Mouse (Mus musculus) cerebellum, adult 11 months (tissue): ENCODE data around the gene Ccdc15.

Experiments used
- DNase-seq: peaks from one replicate; pipeline ENCODE4 v3.0.0; 2022

The Ccdc15 gene

DNA sequence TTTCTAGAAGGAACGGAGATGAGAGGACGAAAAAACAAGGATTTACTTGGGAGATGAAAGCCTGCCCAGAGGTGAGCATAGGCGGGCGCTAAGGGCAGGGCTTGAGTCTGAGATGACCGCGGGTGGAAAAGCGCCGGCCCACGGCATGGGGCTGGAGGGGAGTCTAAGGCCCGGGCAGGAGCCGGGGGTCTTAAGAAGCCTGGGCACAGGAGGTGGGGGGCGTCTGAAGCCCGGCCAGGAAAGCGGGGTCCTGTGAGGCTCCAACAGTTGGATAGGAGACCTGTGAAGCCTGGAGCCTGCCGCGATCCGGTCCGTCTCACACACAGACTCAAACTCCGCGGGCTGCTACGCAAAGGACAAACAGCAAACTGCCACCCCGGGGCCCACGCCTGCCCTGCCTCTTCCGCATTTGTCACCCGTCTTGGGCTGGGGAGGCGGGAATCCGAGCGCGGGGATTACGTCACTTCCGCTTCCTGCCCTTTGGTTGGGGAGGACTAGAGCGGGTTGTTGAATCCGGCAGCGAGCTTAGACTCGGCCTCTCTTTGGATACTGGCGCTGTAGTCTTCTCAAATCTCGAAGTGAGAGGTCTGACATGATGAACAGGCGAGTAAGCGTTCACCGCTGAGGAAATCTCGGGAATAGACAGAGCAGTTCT, at the start of gene Ccdc15:
Gene Ccdc15 (minus strand): TSS at position 445 of the 655 bp plus-strand sequence.
- peak; percentile 95 for DNase-seq

DNA sequence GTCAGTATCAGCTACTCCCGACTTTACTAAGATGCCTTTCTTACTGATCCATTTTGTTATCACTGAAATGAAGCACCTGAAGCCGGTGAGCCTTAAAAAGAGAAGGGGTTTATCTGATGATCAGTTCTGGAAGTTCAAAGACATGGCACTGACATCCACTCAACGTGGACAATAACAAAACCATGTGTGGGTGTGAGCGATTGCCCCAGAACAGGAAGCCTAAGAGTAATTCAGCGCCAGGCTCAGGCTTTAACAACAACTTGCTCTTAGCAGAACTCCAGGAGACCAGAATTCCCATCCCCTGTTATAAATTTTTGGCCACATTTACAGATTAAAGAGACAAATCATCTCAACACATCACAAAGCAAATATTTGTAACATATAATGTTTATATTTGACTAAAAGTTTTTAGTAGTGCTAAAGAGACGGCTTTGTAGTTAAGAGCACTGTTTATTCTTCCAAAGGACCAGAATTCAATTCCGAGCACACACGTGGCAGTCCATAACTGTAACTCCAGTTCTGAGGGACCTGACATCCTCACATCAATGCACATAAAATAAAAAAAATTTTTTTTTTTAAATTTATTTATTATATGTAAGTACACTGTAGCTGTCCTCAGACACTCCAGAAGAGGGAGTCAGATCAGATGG, 45.4 kb upstream of the Ccdc15 start:
- no peak for DNase-seq

DNA sequence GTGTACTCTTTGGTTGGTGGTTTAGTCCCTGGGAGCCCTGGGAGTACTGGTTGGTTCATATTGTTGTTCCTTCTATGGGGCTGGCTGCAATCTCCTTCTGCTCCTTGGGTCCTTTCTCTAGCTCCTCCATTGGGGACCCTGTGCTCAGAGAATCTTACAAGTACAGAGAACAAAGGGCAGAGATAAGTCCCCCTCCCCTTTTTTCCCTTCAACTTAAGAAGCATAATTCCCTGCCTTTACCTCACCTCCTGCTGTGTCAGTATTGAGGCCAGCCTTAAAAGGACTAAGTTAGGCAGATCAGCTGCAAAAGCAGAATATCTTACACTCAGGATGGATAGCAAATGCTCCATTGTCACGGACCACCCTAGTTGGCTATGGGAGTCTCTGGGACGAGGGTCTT, 43.8 kb upstream of the Ccdc15 start:
- no peak for DNase-seq

DNA sequence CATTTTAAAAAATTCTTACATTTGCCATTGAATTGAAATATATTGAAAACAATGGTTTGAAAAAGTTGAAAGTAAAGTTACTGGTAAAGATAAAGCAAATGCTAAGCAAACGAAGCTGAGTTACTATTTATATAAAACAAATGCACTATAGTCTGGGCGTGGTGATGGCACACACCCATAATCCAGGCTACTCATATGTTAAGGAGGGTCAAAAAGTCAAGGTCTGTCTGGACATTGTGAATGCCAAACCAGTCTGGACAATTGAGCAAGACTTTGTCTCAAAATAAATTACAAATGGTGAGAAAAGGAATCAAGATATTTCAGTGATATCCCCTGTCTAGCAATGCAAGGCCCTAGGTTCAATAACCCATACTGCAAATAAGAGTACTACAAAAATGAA, 42.7 kb upstream of the Ccdc15 start:
- no peak for DNase-seq

DNA sequence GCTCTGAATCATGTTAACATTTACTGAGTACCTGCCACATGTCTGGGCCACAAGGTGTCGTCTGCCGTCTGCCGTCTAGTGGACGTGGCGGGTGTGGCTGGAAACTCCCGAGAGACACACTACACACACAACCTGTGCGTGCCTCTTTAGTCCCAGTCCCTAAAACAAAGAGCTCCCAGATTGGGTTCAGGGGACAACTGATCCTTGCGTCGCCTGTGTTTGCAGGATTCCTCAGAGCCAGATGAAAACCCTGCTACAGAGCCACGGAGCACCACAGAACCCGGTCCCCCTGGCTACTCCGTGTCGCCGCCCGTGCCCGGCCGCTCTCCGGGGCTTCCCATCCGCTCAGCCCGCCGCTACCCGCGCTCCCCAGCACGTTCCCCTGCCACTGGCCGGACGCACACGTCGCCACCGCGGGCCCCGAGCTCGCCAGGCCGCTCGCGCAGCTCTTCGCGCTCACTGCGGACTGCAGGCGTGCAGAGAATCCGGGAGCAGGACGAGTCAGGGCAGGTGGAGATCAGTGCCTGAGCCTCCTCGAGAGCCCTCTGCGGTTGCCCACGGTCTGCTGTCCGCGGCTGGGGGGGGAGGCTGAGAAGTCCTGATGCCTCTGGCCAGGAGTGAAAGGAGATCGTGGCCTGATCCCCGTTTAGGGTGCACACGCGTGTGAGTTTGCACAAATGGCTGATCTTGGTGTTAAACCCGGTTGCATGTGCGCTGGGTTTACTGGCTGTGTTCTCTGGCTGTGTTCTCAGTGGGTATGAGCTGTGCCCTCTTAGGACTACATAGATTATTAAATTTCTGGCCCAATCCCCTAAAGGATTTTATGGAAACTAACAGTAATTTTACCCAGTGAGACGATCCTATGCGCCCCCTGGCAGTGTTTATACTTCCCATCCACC, 36.3 kb upstream of the Ccdc15 start:
- no peak for DNase-seq

DNA sequence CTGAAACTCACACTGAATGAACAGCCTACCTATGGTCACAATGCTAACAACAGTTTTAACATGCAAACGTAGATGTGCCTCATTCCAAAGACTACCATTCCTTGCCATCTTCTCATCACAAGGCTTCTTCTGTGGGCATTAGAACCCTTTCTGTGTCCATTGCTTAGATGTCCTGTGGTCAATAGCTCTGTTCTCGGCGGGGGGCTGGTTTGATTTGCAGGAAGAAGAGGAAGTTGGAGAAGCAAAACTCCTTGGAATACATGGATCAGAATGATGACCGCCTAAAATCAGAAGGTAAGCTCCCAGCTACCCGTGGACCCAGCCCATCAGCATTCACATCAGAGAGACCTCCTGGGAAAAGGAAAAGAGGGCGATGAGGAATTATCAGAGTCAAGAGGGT, 34.9 kb upstream of the Ccdc15 start:
- DNase-seq = no peak

DNA sequence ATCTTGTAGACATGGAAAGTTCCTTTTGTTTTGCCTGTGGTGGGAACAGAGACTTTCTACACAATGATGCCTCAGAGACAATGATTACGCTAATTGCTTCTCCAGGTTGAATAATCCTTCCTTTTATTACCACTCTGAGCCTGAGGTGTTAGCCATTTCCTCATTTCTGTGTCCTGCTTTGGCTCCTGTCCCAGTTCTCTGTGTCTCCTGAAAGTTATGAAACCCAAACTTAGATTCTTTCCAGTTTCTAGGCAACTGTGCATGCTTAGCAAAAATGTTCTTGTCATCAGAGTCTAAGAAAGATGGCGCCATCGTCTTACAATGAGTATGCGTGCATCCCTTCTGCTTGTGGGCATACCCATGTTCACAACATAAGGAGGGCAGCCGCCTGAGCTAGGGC, 27.5 kb upstream of the Ccdc15 start:
- no peak for DNase-seq

DNA sequence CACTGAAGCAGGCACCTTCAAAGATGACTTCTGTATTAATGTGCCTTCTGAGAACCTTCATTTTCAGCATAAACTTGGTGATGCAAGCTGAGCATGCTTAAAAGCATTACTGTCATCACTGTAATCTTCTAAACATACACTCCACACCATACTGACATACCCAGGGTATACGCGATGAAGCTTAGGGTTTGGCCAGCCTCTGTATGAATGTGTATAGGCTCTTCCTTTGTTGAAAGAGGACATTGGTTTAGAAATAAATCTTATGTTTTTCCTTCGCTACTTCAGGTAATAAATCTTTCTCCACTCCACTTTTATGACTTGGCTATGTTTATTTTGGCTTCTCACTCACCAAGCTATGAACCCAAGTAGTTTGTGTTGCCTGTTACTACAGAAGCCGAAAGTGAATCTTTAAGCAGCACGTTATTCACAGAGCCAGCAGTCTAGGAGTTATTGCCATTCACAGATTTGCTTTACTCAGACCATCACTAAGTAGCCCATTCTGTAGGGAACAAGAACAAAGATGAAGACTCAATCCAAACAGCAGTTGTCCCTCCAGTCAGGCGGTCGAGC, 23.1 kb upstream of the Ccdc15 start:
- DNase-seq = no peak

DNA sequence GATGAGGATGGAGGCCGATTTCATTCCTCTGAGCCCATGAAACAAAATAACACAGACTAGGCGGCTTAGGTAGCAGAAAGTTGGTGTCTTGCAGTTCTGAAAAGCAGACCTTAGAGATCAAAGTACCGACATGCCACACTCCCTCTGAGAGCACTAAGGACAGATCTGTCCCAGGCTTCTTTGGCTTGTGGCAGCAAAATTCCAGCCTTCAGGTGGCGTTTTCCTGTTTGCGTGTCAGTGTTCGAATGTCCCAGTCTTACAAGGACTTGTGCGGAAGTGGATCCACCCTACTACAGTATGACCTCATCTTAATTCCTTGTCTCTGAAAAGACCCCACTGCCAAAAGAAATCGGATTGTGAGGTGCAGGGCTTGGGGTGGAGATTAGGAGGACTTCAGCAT, 20.6 kb upstream of the Ccdc15 start:
- no peak for DNase-seq

DNA sequence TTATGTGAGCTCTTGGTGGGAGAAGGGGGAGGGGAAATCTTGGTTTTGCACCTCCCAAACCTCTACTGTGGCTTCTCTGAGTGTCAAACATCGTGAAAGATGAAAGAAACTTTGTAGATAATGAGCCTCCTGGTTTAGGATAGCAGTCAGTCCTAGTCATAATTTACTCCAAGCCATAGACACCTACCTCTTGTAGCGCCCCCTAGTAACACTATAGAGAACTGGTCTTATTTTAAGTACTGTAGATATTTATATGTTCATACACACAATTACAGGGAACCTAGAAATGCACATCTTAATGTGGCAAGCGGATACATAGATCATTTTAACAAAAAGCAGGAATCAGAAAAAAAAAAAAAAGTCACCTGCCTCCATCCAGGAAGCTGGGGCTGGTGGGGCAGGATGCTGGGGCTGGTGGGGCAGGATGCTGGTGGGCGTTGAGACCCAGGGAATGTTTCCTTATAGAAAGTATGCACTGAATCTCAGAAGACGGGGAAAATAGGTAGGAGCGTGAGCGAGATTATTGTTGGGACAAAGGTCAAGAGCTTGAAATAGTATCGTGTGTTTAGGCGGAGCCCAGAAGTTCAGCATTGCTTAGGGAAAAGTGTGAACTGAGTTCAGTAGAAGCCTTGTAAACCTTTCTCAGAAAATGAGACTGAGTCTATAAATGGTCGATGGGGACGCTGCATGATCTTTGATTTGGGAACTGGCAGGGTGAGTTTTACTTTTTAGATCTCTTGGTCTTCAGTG, 20.0 kb upstream of the Ccdc15 start:
- DNase-seq = no peak

DNA sequence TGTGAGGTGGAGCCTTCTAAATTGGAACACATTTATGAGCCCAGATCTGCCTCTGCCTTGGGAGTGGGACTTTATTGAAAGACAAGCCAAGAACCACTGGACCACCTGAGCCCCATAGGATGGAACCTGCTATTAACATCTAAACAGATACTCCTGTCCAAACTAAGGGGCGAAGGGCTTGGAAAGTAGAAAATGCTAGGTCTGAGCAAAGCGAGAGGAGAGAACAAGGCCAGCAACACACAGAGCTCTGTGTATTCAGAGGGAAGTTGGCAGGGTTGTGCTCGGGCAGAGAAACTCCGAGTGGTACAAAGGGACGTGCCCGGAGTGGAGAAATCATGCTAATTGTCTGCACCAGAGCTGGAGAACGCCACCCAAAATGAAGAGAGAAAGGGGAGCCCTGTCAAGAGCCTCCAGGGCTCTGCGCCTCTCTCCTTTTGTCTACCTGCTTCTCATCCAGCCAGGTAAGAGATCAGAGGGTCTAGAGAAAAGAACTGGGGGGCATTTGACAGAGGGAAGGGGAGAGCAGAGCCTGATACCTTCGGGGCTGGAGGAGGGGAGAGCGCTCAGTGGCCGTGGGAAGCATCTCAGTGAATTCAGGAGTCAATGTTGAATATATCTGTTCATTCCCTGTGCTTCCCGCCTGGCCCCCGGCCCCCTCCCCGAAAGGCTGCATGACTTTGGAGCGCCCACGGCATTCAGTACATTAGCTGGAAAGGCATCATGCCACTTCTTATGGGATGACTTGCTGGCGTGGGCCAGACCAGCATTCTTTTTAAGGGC, 19.3 kb upstream of the Ccdc15 start, which contains the start of gene Hepacam:
Gene Hepacam (plus strand): TSS at position 51 of the 780 bp plus-strand sequence.
- DNase-seq = no peak

DNA sequence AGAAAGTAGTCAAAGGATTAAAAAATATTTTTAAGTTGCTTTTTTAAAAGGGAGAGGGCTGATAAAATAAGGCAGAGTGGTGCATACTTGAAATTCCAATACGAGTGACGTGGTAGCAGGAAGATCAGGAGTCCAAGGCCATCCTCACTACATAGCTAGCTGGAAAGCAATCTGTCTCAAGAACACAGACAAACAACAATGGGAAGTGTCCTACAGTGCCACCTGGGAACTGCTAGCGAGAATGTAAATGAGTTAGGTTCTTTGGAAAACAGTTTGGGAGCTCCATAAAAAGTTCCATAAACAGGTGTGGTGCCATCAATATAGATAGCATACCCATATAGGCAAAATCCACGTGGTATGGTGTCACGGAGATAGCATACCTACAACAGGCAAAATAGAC, 17.5 kb upstream of the Ccdc15 start:
- no peak for DNase-seq

DNA sequence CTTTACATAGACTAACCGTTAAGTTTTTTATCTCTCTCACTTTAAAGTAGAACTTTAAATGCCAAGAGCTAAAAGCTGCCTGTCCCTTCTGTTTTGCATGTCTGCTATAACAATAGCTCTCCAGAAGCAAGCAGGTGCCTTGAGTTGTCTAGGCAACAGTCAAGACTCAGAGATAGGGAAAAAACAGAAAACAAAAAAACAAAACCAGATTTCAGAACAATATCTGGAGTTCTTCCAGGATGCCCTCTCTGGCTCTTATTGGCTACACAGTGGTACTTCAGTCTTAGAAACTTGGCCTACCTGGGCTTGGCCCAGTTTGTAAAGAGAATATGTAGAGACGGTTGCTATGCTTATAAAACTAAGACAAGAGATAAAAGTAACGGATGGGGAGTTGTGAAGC, 16.2 kb upstream of the Ccdc15 start:
- no peak for DNase-seq

DNA sequence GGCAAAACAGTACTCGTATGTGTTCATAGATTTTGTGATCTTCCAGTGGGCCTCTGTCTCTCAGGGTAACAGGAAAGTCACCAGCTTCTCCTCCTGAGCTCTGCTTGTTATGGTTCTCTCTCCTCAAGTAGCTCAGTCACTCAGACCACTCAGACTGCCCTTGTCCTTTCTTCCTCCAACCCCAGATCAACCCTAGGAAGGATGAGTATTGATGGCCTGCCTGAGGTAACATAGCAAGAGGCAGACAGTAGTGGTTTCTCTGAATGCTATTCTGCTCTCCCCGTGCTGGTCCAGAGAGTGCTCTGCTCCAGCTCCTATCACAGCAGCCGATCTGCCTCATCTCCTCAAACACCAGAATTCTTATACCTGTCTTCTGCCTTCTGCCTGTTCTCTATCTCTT, 15.3 kb upstream of the Ccdc15 start:
- no peak for DNase-seq

DNA sequence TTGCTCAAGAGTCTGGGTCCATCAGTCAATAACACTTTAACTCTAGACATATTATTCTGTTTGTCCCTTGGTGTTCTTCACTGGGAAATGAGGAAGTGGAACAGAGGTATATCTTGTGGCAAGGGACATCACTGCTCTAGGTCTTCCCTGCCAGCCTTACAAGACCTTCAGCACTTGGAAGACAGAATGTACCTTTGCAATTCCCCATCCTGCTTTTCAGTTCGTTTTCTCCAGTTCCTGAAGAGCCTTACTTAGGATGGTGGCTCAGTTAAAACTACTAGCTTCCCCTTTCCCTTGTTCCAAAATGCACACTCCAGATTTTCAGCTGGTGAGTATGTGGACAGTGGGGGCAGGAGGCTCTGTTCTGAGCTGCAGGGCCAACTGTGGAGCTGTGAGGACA, 14.6 kb upstream of the Ccdc15 start:
- DNase-seq = no peak

DNA sequence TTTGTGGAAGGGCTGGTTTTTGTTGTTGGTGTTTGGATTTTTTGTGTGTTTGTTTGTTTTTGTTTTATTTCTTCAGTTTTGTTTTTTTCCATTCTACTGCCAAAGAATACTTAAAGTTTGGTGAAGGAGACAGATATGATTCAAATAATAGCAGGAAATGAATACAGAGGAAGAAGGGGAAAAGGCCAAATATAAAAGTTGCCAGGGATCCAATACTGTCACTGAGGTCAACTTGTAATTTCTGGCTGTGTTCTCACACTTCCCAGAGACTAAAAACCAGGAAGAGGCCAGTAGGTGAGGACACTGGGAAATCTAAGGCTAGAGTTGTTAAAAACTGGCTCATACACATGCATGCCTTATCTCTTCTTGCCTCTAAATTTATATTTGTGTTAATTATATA, 13.9 kb upstream of the Ccdc15 start:
- DNase-seq = no peak

DNA sequence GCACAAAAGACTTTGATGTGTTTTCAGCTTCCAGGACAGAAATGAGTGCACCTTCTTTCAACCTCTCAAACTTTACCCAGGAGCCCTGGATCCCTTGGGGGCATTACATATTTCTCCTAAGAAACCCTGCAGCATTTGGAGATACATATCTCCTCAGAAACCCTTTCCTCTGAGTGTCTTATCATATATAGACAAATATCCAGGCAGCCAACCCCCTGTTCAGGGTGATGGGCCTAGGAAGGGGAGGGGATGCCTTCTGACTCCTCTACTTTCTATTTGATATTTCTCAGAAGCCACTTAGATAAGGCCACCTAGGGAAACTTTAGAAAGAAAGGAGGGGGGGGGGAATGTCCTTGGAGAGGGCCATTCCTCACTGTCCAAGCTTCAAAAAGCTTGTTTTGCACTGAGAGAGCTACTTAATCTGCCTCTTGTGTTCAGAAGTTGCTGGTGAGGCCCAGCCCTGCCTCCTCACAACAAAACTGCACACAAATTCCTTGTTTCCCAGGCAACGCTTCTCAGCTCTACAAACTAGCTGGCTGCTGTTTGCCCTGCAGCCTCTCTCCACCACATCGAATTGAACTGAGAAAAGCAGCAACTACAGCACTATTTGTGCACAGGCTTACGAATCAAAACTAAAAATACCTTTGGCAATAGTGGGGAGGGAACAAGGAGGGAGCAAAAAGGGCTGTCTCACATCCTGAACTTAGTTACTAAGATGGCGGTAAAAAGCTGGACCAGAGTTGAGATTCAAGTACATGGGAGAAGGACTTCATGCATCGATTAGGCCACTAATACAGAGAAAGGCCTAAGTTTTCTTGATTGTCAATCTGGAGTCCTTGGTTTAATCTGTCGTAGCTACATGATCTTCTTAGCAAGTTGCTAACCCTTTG, 11.3 kb upstream of the Ccdc15 start:
- no peak for DNase-seq

DNA sequence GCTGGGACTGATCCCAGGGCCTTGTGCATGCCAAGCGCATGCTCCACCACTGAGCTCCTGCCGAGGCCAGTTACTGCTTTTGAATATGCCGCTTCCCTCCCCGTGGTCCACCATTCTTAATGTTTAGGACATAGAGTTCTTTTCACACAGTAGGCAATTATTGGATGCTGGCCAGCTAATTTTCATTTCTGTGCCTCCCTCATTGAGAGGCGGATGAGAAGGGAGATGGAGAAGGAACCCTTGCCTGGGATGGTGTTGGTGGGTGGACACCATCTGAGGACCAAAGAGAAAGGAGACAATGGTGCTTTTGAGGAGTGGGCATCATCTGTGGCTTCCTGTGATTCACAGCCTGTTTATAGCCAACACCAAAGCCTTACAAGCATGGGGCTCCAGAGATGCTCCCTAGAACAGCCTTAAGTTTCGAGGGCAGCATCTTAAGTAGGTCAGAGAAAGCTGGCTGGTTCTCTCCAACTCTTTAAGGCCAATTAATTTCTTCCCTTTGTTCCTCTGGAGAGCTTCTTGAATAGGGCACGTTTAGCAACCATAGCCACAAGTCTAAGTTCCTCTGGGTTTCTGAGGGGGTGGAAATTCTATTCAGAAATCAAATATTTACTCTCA, 10.6 kb upstream of the Ccdc15 start:
- DNase-seq = no peak

DNA sequence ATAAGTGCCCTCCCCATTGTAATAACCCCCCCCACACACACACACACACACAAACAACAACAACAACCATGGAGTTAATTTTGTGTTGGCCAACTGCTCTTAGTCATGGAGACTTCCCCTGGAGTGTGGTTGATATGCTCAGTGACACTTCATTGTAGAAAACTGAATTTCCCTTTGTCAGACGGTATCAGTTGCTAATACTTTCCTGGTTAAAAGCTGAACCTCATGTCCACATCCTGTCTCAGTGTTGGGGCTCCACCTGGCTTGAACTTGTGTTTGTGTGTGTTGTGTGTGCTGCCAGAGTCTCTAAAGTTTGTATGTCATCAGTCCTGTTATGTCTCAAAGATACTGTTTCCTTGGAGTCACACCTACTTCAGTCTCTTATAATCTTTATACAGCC, 6.3 kb upstream of the Ccdc15 start:
- DNase-seq = no peak

DNA sequence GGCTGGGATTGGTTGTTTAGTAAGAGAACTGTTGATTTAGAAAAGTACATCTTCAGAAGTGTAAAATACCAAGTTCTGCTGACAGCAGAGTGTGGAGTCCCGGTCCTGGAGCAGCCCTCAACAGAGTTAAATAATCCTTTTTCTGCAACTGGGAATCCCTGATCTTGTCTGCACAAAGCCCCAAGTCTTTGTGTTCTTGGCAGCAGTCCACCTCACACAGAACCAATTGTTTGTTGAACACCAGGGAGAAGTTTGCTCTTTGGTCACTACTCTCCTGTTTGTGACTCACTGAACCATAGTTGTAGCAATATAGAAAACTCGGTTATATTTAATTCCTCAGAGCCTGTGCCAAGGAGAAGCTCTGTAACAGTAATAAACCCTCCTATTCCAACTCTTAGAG, 3.0 kb upstream of the Ccdc15 start:
- DNase-seq = no peak
